Mouse (Mus musculus): Measurements from ENCODE around the gene Rab5c. TPM values are rescaled to one million over a fixed set of nuclear protein-coding genes. Genes with fewer than 3 reads are reported as not detected.

The Rab5c gene
- polyA plus RNA-seq, 1 experiment from 2014 or later: 41.6 TPM

GRCm38 (mm10) chr11:100697921-100698320 is 40.1 kb downstream of the Rab5c start:
- no peak overlapping the region for H3K27ac ChIP-seq (ENCODE audit: low read length)
- 68% methylated on average over 7 of the region's 7 CpGs for WGBS
- no peak overlapping the region for H3K9ac ChIP-seq (ENCODE audit: low read depth, low read length)
- no peaks in the 10 kb centered on the region for H3K36me3 ChIP-seq (ENCODE audit: control insufficient read depth, insufficient read depth, low read length)
- H3K9me3 ChIP-seq (ENCODE audit: control insufficient read depth, low read length): no peaks in the 10 kb centered on the region
- no peak for ATAC-seq
- H3K27me3 ChIP-seq (replicated peaks; ENCODE audit: control insufficient read depth, insufficient read depth, low read length): no peaks in the 10 kb centered on the region
- H3K4me1 ChIP-seq (ENCODE audit: control insufficient read depth, insufficient read depth, low read length): peaks cover 13% of the 10 kb centered on the region
- H3K4me3 ChIP-seq (ENCODE audit: low read length): no peak overlapping the region
- no peak overlapping the region for H3K4me2 ChIP-seq (ENCODE audit: low read depth, low read length)

- no peak overlapping the region for H3K4me2 ChIP-seq (ENCODE audit: low read depth, low read length)
- ATAC-seq: 0 out of 2 replicates have a peak, but pooled peaks have one; percentile 21
- H3K4me3 ChIP-seq (ENCODE audit: low read length): no peak overlapping the region
- H3K27me3 ChIP-seq (replicated peaks; ENCODE audit: control insufficient read depth, insufficient read depth, low read length): no peaks in the 10 kb centered on the region; the same call in none of the 2 replicates
- H3K27ac ChIP-seq (ENCODE audit: low read length): no peak overlapping the region
- H3K36me3 ChIP-seq (ENCODE audit: control insufficient read depth, insufficient read depth, low read length): no peaks in the 10 kb centered on the region
- H3K4me1 ChIP-seq (ENCODE audit: control insufficient read depth, insufficient read depth, low read length): peaks cover 9% of the 10 kb centered on the region; the same call in 1 of the 2 replicates
- H3K9me3 ChIP-seq (ENCODE audit: control insufficient read depth, low read length): no peaks in the 10 kb centered on the region
- H3K9ac ChIP-seq (ENCODE audit: low read depth, low read length): no peak overlapping the region
- 39% methylated on average over 5 of the region's 5 CpGs for WGBS
Observed at GRCm38 (mm10) chr11:100694926-100695325, 43.1 kb downstream of the Rab5c start.

- Histone ChIP-seq H3K9me3 (ENCODE audit: control insufficient read depth, low read length) (no peaks in the 10 kb centered on the region), H3K4me1 (ENCODE audit: control insufficient read depth, insufficient read depth, low read length) (peaks cover 9% of the 10 kb centered on the region; the same call in 1 of the 2 replicates), H3K27me3 (replicated peaks; ENCODE audit: control insufficient read depth, insufficient read depth, low read length) (no peaks in the 10 kb centered on the region; the same call in none of the 2 replicates), H3K4me3 (ENCODE audit: low read length) (no peak overlapping the region), H3K36me3 (ENCODE audit: control insufficient read depth, insufficient read depth, low read length) (no peaks in the 10 kb centered on the region), H3K9ac (ENCODE audit: low read depth, low read length) (no peak overlapping the region), H3K4me2 (ENCODE audit: low read depth, low read length) (no peak overlapping the region), H3K27ac (ENCODE audit: low read length) (no peak overlapping the region)
- ATAC-seq: no peak
- WGBS: 25% methylated on average over 5 of the region's 5 CpGs
Observed at GRCm38 (mm10) chr11:100693154-100693553, 44.9 kb downstream of the Rab5c start.

GRCm38 (mm10) chr11:100692164-100692616 is 45.8 kb downstream of the Rab5c start, which contains the start of gene Zfp385c:
TSS of gene Zfp385c (minus strand) at chr11:100692455.
- H3K36me3 ChIP-seq (ENCODE audit: control insufficient read depth, insufficient read depth, low read length): no peaks in the 10 kb centered on the region
- H3K27ac ChIP-seq (ENCODE audit: low read length): no peak within 1 kb of the TSS
- peak within 1 kb of the TSS; percentile 45 for H3K9ac ChIP-seq (ENCODE audit: low read depth, low read length)
- WGBS: 2% methylated on average over 23 of the region's 23 CpGs
- no peaks in the 10 kb centered on the region; the same call in none of the 2 replicates for H3K27me3 ChIP-seq (replicated peaks; ENCODE audit: control insufficient read depth, insufficient read depth, low read length)
- peak; percentile 67 for ATAC-seq
- peak within 1 kb of the TSS; percentile 30 for H3K4me3 ChIP-seq (ENCODE audit: low read length)
- H3K4me2 ChIP-seq (ENCODE audit: low read depth, low read length): peak within 1 kb of the TSS; percentile 64
- H3K9me3 ChIP-seq (ENCODE audit: control insufficient read depth, low read length): no peaks in the 10 kb centered on the region
- peaks cover 9% of the 10 kb centered on the region; the same call in 1 of the 2 replicates for H3K4me1 ChIP-seq (ENCODE audit: control insufficient read depth, insufficient read depth, low read length)

GRCm38 (mm10) chr11:100690389-100690788 is 47.6 kb downstream of the Rab5c start:
- 67% methylated on average over 7 of the region's 7 CpGs for WGBS
- H3K4me3 ChIP-seq (ENCODE audit: low read length): no peak overlapping the region

GRCm38 (mm10) chr11:100688443-100688842 is 49.6 kb downstream of the Rab5c start:
- Histone ChIP-seq H3K36me3 (ENCODE audit: control insufficient read depth, insufficient read depth, low read length) (no peaks in the 10 kb centered on the region), H3K9me3 (ENCODE audit: control insufficient read depth, low read length) (no peaks in the 10 kb centered on the region), H3K27ac (ENCODE audit: low read length) (no peak overlapping the region), H3K9ac (ENCODE audit: low read depth, low read length) (no peak overlapping the region), H3K27me3 (replicated peaks; ENCODE audit: control insufficient read depth, insufficient read depth, low read length) (no peaks in the 10 kb centered on the region; the same call in none of the 2 replicates), H3K4me2 (ENCODE audit: low read depth, low read length) (no peak overlapping the region), H3K4me3 (ENCODE audit: low read length) (no peak overlapping the region), H3K4me1 (ENCODE audit: control insufficient read depth, insufficient read depth, low read length) (peaks cover 9% of the 10 kb centered on the region; the same call in 1 of the 2 replicates)
- 83% methylated on average over 4 of the region's 4 CpGs for WGBS
- ATAC-seq: no peak

More at GRCm38 (mm10) chr11:100690389-100690788, 47.6 kb downstream of the Rab5c start:
- Histone ChIP-seq H3K4me1 (ENCODE audit: control insufficient read depth, insufficient read depth, low read length) (peaks cover 9% of the 10 kb centered on the region; the same call in 1 of the 2 replicates), H3K9me3 (ENCODE audit: control insufficient read depth, low read length) (no peaks in the 10 kb centered on the region), H3K27me3 (replicated peaks; ENCODE audit: control insufficient read depth, insufficient read depth, low read length) (no peaks in the 10 kb centered on the region; the same call in none of the 2 replicates), H3K4me2 (ENCODE audit: low read depth, low read length) (no peak overlapping the region), H3K9ac (ENCODE audit: low read depth, low read length) (no peak overlapping the region), H3K36me3 (ENCODE audit: control insufficient read depth, insufficient read depth, low read length) (no peaks in the 10 kb centered on the region), H3K27ac (ENCODE audit: low read length) (no peak overlapping the region)
- ATAC-seq: no peak

GRCm38 (mm10) chr11:100687265-100687664 is 50.8 kb downstream of the Rab5c start:
- WGBS: 70% methylated on average over 7 of the region's 7 CpGs
- Histone ChIP-seq H3K27ac (ENCODE audit: low read length) (no peak overlapping the region), H3K27me3 (replicated peaks; ENCODE audit: control insufficient read depth, insufficient read depth, low read length) (no peaks in the 10 kb centered on the region; the same call in none of the 2 replicates), H3K4me3 (ENCODE audit: low read length) (no peak overlapping the region), H3K4me2 (ENCODE audit: low read depth, low read length) (no peak overlapping the region), H3K9ac (ENCODE audit: low read depth, low read length) (no peak overlapping the region), H3K9me3 (ENCODE audit: control insufficient read depth, low read length) (no peaks in the 10 kb centered on the region), H3K4me1 (ENCODE audit: control insufficient read depth, insufficient read depth, low read length) (peaks cover 7% of the 10 kb centered on the region; the same call in 1 of the 2 replicates), H3K36me3 (ENCODE audit: control insufficient read depth, insufficient read depth, low read length) (no peaks in the 10 kb centered on the region)
- ATAC-seq: no peak

GRCm38 (mm10) chr11:100685371-100685770 is 52.6 kb downstream of the Rab5c start:
- ATAC-seq: no peak
- no peak overlapping the region for H3K4me3 ChIP-seq (ENCODE audit: low read length)
- no peaks in the 10 kb centered on the region for H3K9me3 ChIP-seq (ENCODE audit: control insufficient read depth, low read length)
- no peak overlapping the region for H3K4me2 ChIP-seq (ENCODE audit: low read depth, low read length)
- no peaks in the 10 kb centered on the region for H3K27me3 ChIP-seq (replicated peaks; ENCODE audit: control insufficient read depth, insufficient read depth, low read length)
- H3K4me1 ChIP-seq (ENCODE audit: control insufficient read depth, insufficient read depth, low read length): no peaks in the 10 kb centered on the region; the same call in 1 of the 2 replicates
- no peak overlapping the region for H3K27ac ChIP-seq (ENCODE audit: low read length)
- no peak overlapping the region for H3K9ac ChIP-seq (ENCODE audit: low read depth, low read length)
- 80% methylated on average over 3 of the region's 3 CpGs for WGBS
- no peaks in the 10 kb centered on the region for H3K36me3 ChIP-seq (ENCODE audit: control insufficient read depth, insufficient read depth, low read length)

GRCm38 (mm10) chr11:100684084-100684483 is 53.9 kb downstream of the Rab5c start:
- H3K27me3 ChIP-seq (replicated peaks; ENCODE audit: control insufficient read depth, insufficient read depth, low read length): no peaks in the 10 kb centered on the region
- 82% methylated on average over 2 of the region's 2 CpGs for WGBS
- H3K9ac ChIP-seq (ENCODE audit: low read depth, low read length): no peak overlapping the region
- H3K4me3 ChIP-seq (ENCODE audit: low read length): no peak overlapping the region
- ATAC-seq: no peak
- no peaks in the 10 kb centered on the region for H3K4me1 ChIP-seq (ENCODE audit: control insufficient read depth, insufficient read depth, low read length)
- no peak overlapping the region for H3K27ac ChIP-seq (ENCODE audit: low read length)
- H3K9me3 ChIP-seq (ENCODE audit: control insufficient read depth, low read length): no peaks in the 10 kb centered on the region
- H3K36me3 ChIP-seq (ENCODE audit: control insufficient read depth, insufficient read depth, low read length): no peaks in the 10 kb centered on the region
- H3K4me2 ChIP-seq (ENCODE audit: low read depth, low read length): no peak overlapping the region

Data from intestine, embryonic 16.5 days (tissue).